Mouse (Mus musculus): ENCODE measurements around the gene Pyy.

GRCm38 (mm10) chr11:102156786-102157089 lies 49.1 kb upstream of the Pyy start:
- no peak for TF ChIP-seq CTCF (IDR thresholded peaks at IDR 0.05; ENCODE audit: insufficient read depth, low read length)
- TF ChIP-seq POLR2A (IDR thresholded peaks at IDR 0.05; ENCODE audit: borderline replicate concordance, extremely low read depth, low read depth, low read length), result no peak

All from lung, adult 2 months (tissue).